Mouse (Mus musculus): ENCODE results near the gene 6030498E09Rik.

6030498E09Rik gene

GRCm38 (mm10) chrX:38772478-38772877, at the start of gene 6030498E09Rik:
TSS of gene 6030498E09Rik (plus strand) at chrX:38772671.
- DNase-seq (ENCODE audit: low read depth, low spot score): no peak

- DNase-seq (ENCODE audit: low read depth, low spot score): no peak
These were observed 42.4 kb upstream of the 6030498E09Rik start for GRCm38 (mm10) chrX:38730081-38730480.

GRCm38 (mm10) chrX:38730639-38731038, 41.8 kb upstream of the 6030498E09Rik start:
- no peak for DNase-seq (ENCODE audit: low read depth, low spot score)

GRCm38 (mm10) chrX:38733683-38734082, 38.8 kb upstream of the 6030498E09Rik start:
- no peak for DNase-seq (ENCODE audit: low read depth, low spot score)

- no peak for DNase-seq (ENCODE audit: low read depth, low spot score)
These were observed 37.3 kb upstream of the 6030498E09Rik start for GRCm38 (mm10) chrX:38734916-38735880.

GRCm38 (mm10) chrX:38771453-38771852, 1.0 kb upstream of the 6030498E09Rik start:
- no peak for DNase-seq (ENCODE audit: low read depth, low spot score)

GRCm38 (mm10) chrX:38771886-38772285, 585 bp upstream of the 6030498E09Rik start:
- peak; percentile 16 for DNase-seq (ENCODE audit: low read depth, low spot score)

GRCm38 (mm10) chrX:38794373-38794772, 21.9 kb downstream of the 6030498E09Rik start:
- peak; percentile 12 for DNase-seq (ENCODE audit: low read depth, low spot score)

GRCm38 (mm10) chrX:38813934-38814333, 41.5 kb downstream of the 6030498E09Rik start:
- no peak for DNase-seq (ENCODE audit: low read depth, low spot score)

- no peak for DNase-seq (ENCODE audit: low read depth, low spot score)
These were observed 44.4 kb downstream of the 6030498E09Rik start for GRCm38 (mm10) chrX:38816841-38817240.

GRCm38 (mm10) chrX:38958571-38958970, 186.1 kb downstream of the 6030498E09Rik start:
- DNase-seq (ENCODE audit: low read depth, low spot score): no peak

GRCm38 (mm10) chrX:38996265-38996664, 223.8 kb downstream of the 6030498E09Rik start:
- DNase-seq (ENCODE audit: low read depth, low spot score): no peak

Data from brain, embryonic 18.5 days (tissue).